Mouse (Mus musculus) naive thymus-derived CD4-positive, alpha-beta T cell, adult 2 months (primary cell): ENCODE results near the gene Slc35f1.

Experiments used
- DNase-seq: peaks from one replicate; pipeline ENCODE4 v3.0.0-alpha.2; 2011; ENCODE audit warnings: low read depth

The Slc35f1 gene

DNA sequence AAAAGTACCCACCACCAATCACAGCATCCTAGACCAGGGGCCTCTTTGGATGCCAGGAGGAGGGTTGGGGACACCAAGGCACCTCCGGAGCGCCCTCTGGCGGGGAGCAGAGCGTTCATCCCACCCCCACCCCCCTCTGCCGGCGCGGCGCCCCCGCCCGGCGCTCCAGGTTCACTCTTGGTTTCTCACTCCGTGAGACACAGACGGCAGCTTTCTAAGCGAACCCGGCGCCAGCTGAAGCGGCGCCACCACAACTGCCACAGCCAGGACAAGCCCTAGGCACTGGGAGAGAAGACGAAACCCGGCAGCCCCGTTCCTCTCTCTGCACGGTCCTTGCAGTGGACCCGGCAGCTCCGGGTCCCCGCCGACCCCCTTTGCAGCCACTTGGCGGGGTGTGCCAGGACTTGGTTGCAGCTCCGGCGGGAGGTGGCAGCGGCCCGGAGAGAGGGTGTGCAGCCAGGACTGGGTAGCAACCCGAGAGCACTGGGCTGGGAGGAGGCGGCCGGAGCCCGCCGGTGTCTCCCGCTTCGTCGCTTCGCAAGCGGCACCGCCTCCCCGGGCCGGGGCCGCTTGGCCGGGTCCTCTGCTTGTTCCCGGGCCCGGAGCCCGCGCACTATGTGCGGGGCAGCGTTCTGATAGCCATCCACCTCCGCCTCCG is at the start of gene Slc35f1:
TSS of gene Slc35f1 (plus strand) at position 200 of the 658 bp plus-strand sequence.
- DNase-seq: no peak

DNA sequence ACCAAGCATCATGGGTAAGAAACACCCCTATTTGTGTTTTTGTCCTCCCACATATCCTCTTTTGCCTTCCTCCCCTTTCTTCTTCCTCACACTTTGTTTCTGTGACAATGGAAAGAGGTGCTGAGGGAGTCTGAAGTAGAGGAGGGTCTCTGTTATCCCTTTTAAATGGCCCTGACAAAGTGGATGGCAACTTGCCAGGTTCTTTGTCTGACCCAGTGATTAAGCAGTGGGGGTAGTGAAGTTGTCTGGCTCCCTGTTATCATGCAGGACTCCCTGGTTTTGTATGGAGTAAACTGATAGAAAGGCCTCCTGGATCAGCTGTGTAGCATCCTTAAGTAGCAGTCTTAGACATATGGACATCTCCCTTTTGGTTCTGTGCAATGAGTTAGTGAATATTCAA is 19.1 kb upstream of the Slc35f1 start:
- DNase-seq: no peak

DNA sequence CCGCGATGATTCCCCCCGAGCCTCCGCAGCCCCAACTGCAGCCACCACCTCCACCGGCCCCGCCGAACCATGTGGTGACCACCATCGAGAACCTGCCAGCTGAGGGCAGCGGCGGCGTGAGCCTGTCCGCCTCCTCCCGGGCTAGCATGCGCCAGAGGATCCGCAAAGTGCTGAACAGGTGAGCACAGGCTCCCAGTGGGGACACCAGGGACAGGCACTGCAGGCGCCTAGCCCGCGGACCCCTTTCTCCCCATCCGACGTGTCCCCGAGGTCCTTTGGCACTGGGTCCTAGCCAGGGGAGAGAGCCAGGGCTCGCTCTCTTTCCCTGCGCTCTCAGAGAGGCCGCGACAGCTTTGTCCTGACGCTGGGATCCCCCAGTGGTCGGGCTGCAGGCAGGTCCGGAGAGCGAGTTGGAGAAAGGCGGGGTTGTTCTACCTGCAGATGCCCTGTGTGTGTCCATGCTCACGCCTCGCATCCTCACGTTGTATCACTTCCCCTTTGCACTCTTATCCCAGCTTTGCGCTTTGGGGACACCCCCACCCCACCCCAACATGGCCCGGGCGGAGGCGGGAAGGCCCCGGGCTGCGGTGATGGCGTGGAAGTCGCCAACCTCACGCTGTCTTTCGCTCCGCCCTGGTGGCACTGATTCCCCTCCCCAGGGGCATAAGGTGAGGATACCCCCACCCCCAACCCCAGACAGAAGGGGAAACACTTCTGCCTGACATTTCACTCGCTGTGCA is 829 bp downstream of the Slc35f1 start:
- DNase-seq: no peak

DNA sequence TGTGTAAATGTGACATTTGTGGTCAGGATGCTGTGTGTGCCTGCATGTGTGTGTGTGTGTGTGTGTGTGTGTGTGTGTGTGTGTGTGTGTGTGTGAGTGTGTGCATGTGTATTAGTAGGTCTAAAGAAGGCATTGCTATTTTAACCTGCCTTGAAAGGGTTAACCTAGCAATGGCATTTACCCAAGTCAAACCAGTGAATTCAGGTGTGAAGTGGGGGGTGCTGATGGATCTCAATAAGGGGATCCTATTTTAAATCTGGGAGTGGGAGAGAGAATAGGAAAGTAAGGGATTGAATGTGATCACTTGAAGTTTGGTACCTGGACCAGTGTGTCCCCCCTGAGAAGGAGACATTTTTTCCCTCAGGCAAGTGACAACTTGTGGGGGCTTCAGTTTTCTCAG is 13.4 kb downstream of the Slc35f1 start:
- DNase-seq: no peak

DNA sequence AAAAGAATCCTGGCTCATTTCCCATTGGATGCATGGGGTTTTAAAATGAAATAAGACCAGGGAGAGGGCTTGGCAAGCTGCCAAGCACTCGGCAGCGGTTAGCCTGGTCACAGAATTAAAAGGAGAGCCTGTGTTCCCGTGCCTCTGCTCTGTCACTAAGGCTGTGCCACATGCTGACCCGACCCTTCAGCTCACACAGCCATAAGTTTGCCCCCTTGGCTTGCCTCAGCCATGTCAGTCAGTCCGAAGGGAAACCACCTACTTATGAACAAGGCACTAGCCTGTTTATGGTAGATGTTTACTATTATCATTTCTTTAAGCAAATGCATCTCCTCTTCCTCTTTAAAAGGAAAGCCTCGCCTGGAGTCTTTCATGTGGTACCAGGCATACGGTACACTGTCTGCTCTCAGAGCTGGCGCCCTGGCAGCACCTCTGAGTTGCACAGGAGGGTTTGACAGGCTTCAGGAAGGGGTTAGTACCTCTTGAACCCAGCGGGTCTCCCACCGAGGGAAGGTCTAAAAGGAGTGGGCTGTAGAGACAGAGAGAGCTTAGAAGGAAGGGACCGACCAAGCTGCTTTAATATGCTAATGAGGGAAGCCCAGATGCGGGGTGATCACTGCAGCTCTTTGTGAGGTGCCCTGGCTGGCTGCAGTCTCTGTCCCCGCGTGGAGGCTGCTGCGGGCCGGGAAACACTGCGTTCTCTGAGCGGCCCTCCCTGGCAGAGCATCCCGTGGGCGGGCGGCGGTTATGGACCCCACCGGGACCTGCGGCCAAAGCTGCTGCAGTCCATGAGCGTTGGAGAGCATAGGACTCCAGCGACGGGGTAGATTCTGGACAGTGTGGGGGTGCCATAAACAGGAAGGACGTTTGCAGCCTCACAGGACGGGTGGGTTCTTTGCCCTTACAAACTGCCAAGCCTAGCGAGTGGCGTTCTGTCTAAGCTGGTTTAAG is 14.0 kb downstream of the Slc35f1 start:
- no peak for DNase-seq

DNA sequence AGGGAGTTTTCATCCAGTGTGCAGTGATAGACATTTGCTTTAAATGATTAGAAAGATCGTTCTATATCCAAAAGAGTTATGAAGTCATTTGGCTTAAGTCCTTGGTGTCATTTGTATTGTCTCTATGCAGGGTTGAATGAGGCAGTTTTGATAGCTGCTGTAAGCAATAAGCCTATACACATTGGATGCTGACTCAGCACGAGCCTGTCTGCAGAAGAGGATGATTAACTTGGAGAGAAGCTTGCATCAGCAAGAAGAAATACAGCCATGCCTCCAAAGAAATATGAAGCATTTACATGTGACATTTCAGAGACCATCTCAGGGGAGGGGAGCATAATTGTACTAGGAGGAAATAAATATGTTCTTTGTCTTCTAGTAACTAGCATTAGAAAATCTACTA is 19.1 kb downstream of the Slc35f1 start:
- DNase-seq: no peak

DNA sequence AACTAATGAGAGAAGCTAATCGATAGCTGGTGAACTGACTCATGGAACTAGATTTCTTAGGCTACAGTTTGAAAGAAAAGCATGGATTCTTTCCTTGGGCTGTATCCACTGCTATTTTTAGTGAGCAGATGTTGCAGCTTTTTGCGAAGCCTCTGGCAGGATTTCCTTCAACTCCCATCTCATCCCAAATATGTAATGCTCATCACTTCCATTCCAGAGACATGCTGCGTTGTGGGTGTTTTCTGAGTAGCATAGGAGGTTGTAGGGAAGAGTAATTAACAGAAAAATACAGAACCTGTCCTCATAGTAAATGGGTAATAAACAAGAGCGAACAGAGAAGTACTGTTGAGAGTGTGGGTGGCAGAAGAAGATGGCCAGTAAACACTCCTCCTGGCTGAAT is 21.8 kb downstream of the Slc35f1 start:
- no peak for DNase-seq

DNA sequence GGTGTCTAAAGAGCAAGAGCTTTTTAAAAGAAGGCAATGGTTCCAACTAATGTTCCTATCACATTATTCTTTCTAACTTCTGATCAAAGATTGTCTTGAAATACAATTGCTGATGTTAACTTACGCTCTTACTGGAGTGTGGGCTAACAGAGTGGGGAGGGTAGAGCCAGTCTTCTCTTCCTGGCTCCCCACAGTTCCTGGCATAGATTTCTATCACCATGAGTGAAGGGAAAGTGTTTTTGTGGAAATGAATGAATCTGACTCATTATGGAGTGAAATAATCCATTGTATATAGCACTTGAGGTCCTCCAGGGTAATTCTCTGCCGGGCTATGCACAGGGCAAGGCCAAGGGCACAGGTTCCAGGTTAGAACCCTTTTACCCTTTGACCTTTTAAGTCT is 24.2 kb downstream of the Slc35f1 start:
- DNase-seq: no peak

DNA sequence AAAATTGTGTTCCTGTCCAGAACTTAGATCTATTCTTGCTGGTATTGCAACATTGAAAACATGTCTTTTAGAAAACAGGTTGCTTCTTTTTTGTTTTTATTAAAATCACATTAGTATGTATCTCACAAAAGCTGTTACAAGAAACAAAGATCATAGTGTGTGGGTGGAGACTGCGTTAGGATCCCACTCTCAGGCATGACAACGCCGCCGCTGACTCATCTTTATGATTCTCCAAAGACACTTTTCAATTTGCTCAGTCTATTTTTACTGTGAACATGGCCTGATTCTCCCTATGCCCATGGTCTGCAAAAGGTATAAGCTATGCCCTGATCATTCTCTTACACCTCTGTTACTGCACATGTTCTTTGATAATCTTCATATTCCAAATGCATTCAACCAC is 24.8 kb downstream of the Slc35f1 start:
- no peak for DNase-seq

DNA sequence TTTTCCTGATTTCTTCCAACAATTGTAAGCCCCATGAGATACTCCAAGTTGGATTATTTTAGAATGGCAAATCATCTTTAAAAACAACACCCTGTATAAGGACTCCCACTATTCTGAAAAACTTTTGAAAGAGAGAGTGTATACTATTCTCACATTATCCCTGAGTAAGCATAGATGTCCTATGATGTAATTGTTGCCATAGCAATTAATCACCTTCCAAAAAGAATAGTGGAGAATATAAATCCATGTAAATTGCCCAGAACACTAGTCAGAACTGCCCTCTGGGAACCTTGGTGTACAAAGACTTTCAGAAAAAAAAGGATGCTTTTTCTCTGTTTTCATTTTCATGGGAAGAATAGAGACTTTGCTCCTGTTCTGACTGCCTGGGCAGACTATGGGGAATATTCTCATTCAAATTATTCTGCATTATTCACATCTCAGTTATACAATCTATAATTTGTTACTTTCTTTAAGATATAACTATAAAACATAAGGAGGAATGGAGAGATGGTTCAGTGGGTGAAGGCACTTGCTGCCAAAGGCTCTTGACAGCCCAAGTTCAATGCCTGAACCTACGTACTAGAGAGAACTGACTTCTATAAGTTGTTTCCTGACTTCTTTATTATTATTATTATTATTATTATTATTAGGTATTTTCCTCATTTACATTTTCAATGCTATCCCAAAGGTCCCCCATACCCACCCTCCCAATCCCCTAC is 28.0 kb downstream of the Slc35f1 start:
- no peak for DNase-seq

DNA sequence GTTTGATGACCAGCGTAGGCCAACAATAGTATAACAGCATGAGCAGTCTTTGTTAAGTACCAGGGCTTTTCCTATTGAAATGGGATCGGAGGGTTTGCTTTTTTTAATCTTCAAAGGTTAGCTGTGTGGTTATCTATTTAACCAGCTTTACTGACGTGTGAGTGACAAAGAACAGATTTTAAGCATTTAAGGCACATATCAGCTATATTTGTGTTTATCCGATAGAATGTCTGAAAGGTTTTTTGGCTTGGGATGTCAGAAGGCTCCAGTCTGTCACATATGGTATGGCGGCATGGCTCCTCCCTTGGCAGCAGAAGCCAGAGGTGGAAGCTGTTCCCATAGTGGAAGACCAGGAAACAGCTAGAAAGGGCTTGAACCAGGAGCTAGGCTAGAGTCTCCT is 36.3 kb downstream of the Slc35f1 start:
- no peak for DNase-seq

DNA sequence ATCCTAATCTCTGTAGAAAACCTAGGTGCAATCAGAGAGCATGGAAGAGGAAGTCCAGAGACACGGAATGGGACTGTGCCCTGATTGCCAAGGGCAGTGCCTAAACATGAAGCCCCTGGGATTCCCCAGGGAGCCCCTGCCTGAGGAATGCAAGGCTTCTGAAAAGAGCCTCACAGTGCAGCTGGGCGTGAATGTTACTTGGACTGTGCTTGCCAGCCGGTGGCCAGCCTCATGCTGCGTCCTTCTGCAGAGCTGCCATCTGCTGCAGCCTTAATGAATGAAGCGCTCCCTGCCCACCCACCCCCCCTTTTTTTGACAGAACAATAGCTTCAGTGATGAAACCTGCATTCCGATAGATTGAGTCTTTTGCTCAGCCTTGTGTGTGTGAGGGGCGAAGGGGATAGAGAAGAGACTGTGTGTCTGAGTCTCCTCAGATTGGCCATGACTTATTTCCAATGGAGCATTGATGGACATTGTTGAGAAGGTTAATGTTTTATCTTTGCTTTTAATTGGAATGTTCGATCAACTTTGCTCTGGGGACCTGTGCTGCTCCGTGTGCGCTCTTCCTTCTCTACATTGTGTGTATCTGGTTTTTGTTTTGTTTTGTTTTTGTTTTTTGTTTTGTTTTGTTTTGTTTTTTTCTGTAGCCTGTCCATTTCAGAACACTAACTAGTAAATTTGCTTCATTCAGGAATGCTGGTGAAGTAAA is 52.5 kb downstream of the Slc35f1 start:
- no peak for DNase-seq

DNA sequence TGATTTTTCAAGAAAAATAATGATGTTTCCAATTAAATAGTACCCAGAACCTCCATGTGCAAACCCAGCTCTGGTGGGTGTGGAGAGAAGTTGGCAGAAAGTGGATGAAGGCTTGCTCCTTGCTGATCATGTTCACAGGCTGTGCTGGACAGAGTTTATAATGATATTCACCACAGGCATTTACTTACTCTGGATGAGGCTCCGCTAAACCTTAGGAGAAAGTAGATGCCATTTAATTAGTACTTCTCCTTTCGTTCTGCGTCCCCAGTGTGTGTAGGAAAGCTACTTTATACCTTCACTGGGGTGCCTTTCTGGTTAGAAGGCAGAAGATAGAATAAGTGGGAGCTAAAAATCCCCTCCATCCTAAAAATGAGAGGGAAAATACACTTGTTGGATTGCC is 53.5 kb downstream of the Slc35f1 start:
- no peak for DNase-seq

DNA sequence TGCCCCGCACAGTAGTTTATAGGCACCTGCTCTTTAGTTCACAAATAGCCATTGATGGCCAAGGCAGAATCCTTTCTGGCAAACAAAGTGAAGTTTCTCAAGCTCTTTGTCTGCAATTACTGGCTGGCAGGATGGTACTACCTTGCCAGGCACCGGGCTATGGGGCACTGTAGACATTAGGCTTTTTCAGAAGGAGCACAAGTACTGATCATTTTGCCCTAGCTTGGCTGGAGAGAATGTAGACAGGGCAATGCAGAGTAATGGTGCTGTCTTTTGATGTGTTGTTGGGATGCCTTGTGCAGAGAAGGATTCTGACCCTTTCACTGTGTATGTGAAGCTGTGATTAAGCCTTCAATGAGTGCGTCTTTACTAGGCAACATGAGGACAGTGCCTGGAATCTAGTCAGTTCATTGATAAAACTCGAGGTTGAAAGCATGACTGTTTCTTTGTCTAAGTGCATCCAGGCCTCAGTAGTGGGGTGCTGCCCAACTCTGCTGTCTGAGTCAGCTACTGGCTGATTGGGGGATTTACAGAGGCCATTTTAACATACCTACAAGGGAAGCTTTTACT is 57.8 kb downstream of the Slc35f1 start:
- no peak for DNase-seq

DNA sequence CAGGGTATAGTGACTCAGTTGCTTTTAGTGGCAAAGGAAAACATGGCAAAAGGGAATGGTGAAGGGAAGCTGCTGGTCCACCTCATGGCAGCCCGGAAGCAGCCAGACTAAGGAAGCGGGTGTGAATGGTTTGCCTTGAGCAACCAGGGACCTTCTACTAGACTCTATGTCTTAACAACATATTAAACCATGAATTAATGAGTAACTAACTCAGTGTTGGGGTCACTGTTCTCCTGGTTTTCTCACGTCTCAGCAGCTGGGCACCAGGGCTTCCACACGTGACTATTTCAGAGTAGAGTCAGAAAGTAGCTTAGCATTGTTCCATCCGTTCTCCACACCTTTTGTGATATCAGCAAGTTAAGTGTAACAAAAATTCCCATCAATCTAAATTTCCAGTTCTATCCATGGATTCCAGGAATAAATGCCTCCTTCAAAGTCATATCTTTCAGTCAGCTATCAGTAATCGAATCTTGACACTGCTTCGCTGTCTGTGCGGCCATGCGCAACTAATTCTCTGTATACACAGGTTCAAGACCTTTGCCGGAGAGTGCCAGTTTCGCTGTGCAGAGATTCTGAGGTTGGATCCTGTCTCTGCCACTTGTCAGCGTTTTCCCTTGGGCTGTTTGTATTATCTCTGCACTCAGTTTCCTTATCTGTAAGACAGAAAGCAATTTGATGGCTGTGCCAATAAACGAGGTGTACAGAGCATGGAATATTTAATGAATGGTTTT is 65.8 kb downstream of the Slc35f1 start:
- no peak for DNase-seq

DNA sequence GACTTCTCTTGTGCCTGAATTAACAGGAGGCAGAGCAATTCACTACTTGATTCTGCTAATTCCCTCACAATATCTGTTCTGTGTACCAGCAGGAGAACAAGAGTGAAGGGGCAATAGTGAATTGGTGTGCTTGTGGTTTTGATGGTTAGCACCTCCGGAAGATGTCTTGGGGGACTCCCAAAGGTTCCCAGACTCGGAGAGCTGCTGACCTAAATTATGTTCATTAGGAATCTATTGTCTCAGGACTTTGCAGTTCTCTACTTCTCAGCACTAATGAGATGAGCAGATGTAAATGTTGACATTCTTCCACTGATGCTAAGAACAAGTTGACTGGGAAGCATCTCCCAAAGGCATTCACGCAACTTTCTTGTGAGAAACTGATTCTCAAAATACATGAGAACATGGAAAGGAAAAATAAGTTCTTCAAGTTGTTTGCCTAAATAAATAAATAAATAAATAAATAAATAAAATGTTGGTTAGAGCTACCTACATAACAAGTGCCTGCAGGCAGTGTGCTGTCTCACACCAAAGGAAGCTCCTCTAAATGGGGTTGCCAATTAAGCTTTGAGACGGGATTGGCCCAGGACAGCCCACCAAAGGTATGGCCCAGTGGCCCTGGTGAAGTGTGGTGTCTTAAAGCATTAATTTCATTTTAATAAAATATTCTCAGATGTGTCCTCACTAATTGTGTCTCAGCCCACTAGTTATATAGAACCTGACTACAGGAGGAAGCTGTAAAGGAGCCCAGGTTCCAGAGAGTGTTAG is 67.3 kb downstream of the Slc35f1 start:
- DNase-seq: no peak

DNA sequence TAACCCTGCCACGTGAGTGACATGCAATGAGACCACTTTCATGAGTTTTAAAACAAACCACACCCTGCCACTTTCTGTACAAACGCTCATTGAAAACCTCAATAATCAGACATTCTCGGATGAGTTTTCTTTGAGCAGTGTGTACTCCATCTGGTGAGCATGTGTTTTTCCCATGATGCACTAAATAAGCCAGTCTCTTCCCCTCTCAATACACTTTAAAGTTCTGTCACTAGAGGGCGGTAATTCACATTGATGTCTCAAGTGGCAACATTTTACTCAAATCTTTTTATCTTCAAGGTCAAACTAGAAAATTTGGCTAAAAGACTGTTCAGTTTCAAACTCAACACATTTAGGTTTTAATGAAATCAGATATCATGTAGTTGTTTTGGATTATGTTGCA is 68.3 kb downstream of the Slc35f1 start:
- DNase-seq: no peak

DNA sequence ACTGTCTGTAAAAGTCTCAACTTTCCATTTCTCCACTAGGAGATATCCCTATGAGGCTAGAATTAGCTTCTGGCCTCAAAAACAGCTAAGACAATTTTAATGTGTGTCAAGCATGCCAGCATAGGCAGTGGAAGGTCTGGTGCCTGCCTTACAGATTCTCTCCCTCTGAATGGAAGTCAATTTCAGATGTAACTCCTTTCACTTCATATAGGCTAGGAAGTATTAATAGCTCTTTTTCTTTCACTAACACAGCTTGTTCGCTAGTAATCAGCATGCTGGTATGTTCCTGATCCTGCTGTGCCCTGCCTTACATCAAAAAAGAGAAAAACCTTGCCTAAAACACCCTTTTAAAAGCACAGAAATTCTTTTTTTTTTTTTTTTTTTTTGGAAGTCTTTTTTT is 70.2 kb downstream of the Slc35f1 start:
- no peak for DNase-seq

DNA sequence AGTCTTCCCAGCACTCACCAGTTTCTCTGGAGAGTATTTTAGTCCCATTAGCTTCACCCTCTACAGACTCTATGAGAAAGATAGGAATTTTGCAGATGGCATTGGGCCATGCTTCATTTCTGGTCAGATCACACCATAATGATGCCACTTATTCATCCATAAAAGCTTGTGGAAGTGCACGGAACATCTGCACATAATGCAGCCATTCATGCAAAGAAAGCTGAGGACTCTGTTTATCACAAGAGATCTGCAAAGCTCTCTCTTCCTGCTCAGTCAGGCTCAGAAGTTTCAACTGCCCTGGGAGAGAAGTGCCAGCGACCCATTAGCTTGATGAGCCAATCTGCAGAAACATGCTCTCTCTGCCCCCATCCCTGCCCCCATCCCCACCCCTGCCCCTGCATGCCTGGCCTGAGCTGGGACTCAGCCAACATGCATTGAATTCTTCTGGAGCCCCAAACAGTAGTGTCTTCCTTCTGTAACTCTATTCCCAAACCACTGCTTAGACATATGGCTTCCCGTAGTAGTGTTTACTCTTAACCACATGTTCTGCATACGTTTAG is 89.7 kb downstream of the Slc35f1 start:
- no peak for DNase-seq
